Mouse (Mus musculus): ENCODE measurements at regions not wholly inside any gene's neighbourhood (a gene's known extent, or its start where the extent isn't known, plus 50 kb on each side); places are given as distances from the start of the nearest gene placed in this dataset.

DNA sequence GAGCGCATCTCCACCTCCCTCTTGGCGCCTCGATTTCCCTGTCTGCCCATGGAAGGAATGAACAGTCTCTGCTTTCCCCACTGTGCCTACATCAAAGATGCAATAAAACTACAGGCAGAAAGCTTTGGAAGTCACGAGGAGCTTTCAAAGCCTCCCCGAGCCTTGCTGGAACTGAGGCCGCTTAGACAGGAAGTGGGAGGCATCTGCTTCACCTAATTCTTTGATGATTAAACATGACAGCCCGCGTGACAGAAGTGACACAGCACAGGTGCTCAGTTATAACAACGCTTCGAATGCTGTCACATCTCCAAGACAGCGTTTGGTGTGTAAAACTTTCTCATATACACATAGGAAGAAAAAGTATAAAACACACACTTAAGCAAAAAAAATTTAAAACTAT, 85.7 kb downstream of the Asb1 start:
- TF ChIP-seq EP300 (IDR thresholded peaks at IDR 0.05; ENCODE audit: low read depth) (no peak), CTCF (IDR thresholded peaks at IDR 0.05; ENCODE audit: low read depth) (no peak)
